Mouse (Mus musculus) large intestine, adult 2 months (tissue): ENCODE data around the gene Klk5. TPM values are rescaled to one million over a fixed set of nuclear protein-coding genes. Genes with fewer than 3 reads are reported as not detected.

Source experiments
- DNase-seq: peaks from one replicate; pipeline ENCODE4 v3.0.0-alpha.2; 2012; ENCODE audit warnings: low read depth, low spot score
- WGBS: fragments of 180-500 bp; shearing (Covaris S2); methylation state at CpG from one replicate; pipeline ENCODE4 v1.1.7; 2018; 5-methylcytosine and 5-hydroxymethylcytosine counted together
- polyA plus RNA-seq: library from polyadenylated mRNA; depleted of rRNA; stranded (reverse); fragments of >200 nt; gene quantifications from 2 replicates; pipeline ENCODE4 v1.2.3, GENCODE M21; 2012; rRNA removed

The Klk5 gene
- polyA plus RNA-seq, result not detected in 2 replicates

DNA sequence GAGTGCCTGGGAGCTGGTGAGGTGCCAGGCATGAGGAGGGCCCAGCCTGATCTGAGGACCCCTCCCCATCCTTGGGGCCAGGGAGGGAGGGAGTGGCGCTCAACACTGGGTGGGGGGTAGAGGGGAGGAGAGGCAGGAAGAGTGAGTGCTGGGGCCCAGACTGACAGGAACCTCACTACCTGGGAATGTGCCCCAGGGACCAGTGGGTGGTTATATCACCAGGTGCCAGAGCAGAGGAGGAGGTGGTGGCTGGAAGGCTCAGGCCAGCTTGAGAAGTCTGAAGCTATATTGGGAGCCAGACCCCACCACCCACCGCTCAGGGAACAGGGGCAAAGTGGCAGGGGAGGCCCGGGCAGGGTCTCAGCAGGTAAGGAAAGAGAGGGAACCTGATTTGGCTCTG lies at the start of gene Klk5:
Gene Klk5, plus strand, starts transcription at position 271 of the 400 bp plus-strand sequence.
- WGBS, result 38% methylated on average over 3 of the region's 3 CpGs
- no peak for DNase-seq

DNA sequence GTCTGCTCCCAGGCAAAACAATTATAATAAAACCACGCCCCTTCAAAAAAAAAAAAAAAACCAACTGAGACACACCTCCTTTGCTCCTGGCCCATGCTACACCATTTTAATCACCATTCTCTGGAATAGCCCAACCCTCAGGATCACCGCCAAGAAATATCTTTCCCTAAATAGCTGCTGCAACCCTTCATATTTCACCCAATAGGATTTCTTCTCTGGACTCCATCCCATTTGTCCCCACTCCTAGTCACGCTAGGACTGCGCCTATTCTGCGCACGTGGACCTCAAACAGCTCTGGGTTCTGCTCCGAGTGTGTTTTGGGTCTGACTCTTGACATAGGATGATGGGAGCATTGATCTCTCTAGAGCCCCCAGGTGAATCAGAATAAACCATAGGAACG lies 45.4 kb upstream of the Klk5 start:
- WGBS, result 7% methylated on average over 8 of the region's 8 CpGs
- DNase-seq, result no peak

DNA sequence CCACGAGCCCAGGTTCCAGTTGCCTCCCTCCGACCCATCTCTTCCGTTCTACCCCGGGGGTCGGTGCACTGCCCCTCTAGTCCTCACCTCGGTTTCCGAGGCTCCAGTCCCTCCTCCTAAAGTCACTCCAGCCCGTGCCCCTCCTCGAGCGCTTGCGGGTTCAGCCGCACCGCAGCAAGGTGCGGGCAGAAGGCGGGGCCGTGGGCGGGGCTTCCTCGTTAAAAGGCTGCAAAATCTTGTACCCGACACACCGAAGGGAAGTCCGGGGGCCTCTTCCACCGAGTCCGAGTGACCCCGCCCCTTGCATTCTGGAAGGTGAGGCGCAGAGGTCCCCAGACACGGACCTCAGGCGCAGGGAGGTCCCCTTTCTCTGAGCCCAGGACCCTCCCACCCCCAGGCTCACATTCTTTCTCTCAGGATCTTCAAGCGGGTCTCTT lies 44.4 kb upstream of the Klk5 start, which contains the start of gene Klk8:
Gene Klk8, plus strand, starts transcription at position 245 of the 437 bp plus-strand sequence.
- no peak for DNase-seq

DNA sequence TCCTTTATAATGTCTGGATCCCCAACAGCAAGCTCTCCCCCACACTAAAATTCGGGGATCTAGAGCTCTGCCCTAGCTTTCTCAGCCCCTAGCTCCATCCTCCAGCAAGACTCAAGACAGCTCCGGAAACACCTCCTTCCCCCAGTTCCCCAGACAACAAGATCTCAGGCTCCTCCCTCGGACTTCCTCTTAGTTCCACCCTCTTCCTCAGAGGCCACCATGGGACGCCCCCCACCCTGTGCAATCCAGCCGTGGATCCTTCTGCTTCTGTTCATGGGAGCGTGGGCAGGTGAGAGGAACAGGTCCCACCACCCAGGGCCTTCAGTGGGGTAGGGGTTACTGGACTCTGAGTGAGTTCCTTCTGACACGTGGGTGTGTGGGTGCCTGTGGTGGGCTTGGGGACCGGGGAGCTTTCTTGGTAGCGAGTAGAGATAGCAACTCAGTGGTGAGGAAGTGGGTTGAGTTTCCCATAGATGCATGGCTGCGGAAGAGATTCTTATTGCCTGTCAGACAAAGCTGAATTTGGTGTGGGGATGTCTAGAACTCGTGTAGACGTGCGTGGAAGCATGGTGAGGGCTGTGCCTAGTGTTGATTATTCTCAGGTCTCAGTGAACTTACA lies 43.8 kb upstream of the Klk5 start:
- DNase-seq, result no peak
- 38% methylated on average over 13 of the region's 13 CpGs for WGBS

More for the DNA sequence above, 44.4 kb upstream of the Klk5 start, which contains the start of gene Klk8:
- WGBS, result under 1% methylated on average over 28 of the region's 28 CpGs

DNA sequence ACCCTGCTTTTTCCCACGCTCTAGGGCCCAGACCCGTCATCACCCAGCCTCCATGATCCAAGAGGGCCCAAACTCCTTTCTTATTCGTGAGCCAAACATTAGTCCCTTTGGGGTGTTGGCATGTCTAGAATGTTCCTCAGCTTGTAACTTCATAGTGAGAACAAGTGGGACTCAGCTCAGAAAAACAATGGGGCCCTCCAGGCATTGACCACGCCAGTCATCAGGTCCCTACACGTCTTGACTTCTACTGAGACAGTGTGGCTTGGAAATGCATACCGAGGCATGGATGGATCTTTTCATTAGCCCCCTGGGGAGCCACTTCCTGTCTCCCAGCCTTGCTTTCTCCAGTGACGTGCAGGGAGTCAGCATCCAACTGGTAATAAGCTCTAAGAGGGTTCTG lies 41.9 kb upstream of the Klk5 start:
- no peak for DNase-seq
- 69% methylated on average over 7 of the region's 7 CpGs for WGBS

DNA sequence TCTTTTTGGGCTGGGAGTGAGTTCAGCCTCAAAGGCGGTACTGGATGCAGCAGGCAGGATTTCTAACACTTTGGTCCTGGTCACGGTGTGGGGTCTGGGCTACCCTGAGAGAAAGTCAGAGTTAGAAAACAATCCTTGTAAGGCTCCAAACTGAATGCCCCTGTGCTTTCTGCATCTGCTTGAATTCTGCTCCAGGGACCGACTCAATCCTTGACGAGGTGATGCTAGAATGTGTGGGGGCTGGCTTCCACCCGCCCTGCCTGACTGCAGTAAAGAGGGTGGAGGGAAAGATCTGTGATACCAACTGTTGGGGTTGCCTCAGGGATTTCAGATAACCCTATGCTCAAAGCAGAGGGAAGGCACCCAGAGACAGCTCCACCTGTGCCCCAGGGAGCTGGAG lies 30.8 kb upstream of the Klk5 start, which contains the start of gene Klk7:
Gene Klk7, plus strand, starts transcription at position 301 of the 400 bp plus-strand sequence.
- WGBS, result 57% methylated on average over 5 of the region's 5 CpGs
- no peak for DNase-seq

DNA sequence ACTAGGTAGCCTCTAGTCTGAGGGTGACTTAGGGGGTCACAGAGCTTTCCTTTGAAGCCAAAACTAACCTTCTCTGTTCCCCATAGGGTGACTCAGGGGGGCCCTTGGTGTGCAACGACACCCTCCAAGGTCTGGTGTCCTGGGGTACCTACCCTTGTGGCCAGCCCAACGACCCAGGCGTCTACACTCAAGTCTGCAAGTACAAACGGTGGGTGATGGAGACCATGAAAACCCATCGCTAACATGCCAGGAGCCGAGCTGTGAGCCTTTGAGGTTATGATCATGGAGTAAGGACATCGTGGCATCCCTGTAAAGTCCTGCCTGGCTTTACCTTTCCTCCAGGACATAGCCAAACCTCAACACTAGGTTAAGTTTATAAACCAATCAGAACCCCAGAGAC lies 26.6 kb upstream of the Klk5 start:
- 84% methylated on average over 7 of the region's 7 CpGs for WGBS
- no peak for DNase-seq

DNA sequence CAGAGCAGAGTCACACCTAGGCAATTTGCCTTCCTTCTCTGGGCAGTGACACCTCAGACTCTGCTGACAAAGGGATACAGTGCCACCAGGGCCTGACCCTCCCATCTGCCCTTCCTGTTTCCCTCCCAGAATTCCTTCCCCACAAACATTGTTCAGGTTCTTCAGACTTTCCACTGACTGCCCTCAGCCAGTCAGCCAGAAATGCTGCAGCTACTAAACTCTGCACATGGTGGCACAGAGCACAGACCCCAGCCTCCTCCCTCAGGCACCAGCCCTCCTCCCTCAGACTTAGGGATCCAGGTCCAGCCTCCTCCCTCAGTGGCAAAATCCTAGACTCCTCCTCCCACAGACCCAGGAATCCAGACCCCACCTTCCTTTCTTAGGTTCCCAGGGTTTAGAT lies 25.0 kb upstream of the Klk5 start:
- DNase-seq, result no peak

DNA sequence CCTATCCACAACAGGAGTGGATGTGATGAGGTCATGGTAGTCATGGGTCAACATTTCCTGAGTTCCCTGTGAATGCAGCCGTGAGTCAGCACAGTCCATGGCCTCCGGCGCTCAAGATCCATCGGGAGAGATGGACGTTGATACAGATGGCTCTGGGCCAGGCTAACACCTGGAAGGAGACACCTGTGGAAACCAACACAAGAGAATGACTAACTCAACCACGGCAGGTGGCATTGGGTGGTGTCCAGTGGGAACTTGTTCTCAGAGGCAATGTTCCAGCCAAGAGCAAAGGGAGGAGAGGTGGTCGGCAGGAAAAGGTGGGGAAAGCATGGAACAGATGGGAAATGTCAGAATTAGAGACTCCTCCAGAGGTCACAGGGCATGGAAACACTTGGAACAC lies 20.2 kb upstream of the Klk5 start:
- DNase-seq, result no peak
- 63% methylated on average over 7 of the region's 7 CpGs for WGBS

DNA sequence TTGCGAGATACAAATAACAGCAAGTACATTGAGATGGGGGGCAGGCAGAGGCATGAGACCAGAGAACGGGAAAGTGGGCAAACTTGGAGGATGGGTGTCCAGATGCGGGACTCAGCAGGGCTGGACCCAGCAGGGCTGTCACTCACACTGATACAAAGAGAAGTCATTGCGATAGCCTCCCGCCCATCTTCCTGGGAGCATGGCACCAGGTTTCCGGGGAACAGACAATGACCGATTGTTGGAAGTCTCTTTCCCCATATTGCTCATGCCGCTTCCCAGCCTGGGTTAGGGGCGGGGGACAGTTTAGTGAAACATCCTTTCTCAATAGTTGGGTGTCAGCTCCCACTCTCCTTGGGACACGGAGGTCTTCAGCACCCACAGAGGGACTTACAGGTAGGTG lies 17.6 kb upstream of the Klk5 start, which contains the start of gene Klk6:
Gene Klk6, plus strand, starts transcription at position 301 of the 400 bp plus-strand sequence.
- WGBS, result 76% methylated on average over 10 of the region's 10 CpGs
- DNase-seq, result no peak

DNA sequence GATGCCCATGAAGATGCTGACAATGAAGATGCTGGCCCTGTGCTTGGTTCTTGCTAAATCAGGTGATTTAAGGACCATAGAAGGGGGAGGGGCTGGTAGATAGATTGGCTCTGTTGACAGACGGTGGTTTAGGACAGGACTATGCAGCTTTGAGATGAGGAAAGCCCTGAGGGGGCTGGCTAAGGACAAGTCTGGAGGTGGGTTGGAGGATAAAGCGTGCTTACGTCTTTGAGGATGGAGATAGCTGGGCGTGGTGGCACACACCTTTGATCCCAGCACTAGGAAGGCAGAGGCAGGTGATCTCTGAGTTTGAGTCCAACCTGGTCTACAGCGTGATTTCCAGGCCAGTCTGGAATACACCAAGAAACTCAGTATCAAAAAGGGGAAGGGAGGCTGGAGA lies 15.7 kb upstream of the Klk5 start:
- 59% methylated on average over 5 of the region's 5 CpGs for WGBS
- DNase-seq, result no peak

DNA sequence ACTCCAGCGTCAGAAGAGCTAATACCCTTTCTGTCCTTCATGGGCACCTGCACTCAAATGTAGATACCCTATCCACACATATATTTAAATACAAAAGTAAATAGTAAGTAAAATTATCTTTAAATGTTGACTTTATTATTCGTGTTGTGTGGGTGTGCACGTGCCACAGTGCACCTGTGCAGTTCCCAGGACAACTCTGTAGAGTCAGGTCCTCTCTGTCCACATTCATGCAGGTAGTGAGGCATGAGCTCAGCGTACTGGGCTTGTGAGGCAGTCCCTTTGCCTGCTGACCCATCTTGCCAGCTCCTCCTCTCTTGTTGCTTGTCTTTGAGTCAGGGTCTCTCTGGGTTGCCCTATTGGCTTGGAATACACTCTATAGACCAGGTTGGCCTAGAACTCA lies 14.1 kb upstream of the Klk5 start:
- DNase-seq, result no peak
- 68% methylated on average over 4 of the region's 4 CpGs for WGBS

DNA sequence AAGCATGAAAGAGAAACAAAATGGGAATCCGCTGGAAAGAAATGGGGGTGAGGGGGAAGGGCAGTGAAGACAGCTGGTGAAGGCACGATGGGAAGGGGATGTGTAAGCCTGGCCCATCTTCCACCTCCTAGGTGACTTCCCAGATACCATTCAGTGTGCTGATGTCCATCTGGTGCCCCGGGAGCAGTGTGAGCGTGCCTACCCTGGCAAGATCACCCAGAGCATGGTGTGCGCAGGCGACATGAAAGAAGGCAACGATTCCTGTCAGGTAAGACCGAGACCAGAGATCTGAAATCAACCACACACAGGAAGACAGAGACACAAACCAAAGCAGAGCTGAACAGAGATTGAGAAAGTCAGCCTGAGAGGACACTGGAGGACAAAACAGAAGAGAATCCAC lies 12.8 kb upstream of the Klk5 start:
- no peak for DNase-seq
- WGBS, result 87% methylated on average over 8 of the region's 8 CpGs

DNA sequence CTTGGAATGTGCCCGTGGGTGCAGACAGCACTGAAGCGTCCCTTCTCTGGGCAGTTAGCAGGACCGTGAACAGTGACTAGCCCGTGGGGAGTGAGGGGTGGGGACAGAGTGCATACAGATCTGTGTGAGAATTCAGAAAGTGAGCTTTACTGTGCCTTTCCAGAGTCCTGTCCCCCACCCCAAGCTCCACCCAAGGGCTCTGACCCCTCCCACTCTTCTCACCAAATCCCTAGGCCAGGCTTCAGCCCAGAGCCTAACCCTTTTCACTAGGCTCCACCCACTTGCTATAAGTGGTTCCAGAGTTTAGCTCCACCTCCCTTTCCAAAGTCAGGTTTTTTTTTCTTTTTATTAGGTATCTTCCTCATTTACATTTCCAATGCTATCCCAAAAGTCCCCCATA lies 2.0 kb downstream of the Klk5 start:
- DNase-seq, result no peak
- WGBS, result 84% methylated on average over 4 of the region's 4 CpGs

DNA sequence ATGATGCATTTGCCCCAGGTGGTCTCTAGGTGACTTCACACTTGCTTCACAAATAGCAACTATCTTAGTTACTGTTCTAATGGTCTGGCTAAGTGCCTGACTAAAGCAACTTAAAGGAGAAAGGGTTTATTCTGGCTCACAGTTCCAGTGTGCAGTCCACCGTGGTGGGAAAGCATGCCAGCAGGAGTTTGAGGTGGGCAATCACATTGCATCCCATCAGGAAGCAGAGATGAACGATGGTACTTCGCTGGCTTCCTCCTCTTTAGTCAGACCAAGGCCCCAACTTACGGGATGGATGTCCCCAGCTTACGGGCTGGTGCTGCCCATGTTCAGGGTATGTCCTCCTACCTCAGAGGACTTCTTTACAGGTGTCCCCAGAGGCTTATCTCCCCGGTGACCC lies 9.8 kb downstream of the Klk5 start:
- DNase-seq, result no peak
- WGBS, result 86% methylated on average over 6 of the region's 6 CpGs

DNA sequence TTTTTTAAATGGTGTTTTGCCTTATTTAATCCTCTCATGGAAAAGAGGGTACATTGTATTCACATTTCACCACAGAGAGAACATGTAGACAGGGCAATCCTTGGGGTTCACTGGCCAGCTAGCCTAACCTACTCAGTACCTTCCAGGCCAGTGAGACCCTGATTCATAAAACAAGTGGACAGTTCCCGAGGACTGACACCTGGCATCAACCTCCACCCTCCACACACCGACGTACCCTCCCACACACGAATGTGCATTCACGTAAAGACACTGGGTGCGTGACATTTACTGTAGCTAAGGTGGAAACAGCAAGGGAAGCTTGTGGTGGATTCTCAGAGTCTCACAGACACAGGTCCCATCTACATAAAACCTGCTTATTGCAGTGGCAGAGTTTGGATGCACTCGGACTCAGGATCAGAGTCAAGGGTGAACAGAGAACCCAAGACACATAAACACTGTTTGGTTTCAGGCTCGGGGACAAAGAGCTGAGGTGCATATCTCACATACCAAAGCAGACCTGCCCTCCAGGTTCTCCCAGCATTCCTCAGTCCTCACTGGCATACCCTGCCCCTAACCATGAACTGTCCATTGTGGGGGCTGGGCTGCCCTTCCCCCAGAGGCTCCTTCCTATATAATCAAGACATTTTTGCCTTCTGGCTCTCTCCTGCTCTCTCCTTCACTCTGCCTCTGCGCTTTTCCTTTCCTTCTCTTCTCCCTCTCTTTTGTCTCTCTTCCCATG lies 13.0 kb downstream of the Klk5 start:
- no peak for DNase-seq
- WGBS, result 49% methylated on average over 9 of the region's 9 CpGs

DNA sequence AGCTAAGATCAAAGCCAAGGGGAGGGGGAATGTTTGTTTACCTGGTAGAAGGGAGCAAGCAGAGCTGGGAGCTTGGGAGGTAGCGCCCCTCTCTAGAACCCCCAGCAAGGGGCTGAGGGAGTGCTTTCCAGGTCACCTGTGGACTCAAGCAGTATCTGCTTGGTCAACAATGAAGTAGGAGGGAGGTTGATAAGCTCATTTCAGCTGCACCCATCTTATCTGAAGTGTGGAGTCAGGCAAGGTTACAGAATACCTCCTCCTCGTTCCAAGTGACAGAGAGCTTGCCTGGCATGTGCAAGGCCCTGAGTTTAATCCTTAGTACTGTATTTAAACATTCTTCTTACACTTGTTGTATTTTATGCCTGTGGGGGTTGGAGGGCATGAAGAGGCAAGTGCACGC lies 13.9 kb downstream of the Klk5 start:
- DNase-seq, result no peak
- WGBS, result 56% methylated on average over 3 of the region's 3 CpGs

DNA sequence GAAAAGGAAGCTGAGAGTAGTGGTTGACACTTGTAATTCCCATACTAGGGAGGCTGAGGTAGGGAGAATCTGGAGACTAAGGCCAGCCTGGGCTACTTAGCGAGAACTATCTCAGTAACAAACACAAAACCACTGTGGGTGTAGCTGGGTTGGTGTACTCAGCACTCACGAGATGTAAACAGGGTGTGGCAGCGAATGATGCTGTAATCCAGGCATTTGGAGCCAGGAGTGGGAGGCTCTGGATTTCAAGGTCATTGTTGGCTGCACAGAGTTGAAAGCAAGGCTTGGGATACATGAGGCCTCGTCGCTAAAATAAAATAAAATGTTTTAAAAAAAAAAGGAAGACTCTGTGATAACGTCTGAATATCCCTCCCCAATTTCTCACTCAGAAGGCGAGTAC lies 14.5 kb downstream of the Klk5 start:
- 57% methylated on average over 7 of the region's 7 CpGs for WGBS
- DNase-seq, result no peak

DNA sequence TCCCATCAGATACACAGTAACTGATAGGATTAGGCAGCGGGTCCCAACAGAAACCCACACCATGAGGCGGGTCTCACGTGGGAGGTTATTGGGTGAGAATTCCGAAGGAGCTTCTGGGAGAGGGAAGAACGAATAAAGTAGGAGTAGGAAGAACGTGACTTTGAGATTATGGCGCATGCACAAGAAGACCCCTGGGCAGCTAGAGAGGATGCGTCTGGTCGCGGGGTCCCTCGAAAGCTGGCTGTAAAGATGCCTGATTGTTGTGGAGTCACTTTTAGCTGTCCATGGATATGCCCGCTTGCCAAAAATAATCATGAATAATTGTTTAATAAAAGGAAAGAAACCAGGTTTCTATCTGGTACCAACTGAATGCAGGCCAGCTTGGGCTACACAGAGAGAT lies 15.7 kb downstream of the Klk5 start:
- 89% methylated on average over 12 of the region's 12 CpGs for WGBS

DNA sequence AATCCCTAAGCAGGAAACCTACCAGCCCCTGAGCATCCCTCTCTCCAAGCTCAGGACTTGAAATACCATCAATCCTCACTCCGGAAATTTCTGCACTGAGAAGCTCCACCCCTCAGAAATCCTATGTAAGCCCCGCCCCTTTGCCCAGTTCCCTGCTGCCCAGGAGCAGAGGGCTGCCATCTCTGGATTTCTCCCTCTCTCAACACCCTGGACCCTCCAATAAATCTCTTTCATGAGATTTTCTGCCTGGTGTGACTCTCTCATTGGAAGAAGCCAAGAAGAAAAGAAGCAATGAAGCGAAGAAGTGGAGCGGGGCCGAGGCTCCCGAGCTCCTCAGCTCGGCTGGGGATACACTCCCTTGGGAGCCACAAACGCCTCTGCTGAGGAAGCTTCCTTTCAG lies 18.6 kb downstream of the Klk5 start:
- 76% methylated on average over 8 of the region's 8 CpGs for WGBS
- no peak for DNase-seq

More for the DNA sequence above, 15.7 kb downstream of the Klk5 start:
- no peak for DNase-seq

DNA sequence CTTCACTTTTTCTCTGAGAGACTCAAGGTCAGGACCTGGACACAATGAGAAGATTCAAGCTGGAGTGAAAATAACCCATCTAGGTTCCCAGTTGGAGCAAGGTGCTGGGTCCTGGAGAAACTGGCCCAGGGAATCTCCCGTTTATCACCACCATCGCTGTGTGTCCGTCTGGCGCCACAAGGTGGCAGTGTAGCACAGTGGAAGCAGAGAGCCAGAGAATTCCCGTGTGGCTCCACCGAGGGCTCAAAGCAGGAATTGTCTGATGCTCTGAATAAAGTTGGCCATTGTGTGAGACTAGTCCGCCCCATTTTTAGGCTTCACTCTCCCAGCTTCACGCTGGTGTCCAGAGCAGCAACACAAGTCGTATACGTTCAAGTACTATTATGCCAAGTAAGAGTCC lies 31.5 kb downstream of the Klk5 start:
- WGBS, result 11% methylated on average over 10 of the region's 10 CpGs
- peak; percentile 16 for DNase-seq
